Mouse (Mus musculus): ENCODE results near the gene Lcp1. TPM values are rescaled to one million over a fixed set of nuclear protein-coding genes. Genes with fewer than 3 reads are reported as not detected.
"Not testable (repeated sequence)": the region's sequence is repeated elsewhere in the genome, so short reads cannot be mapped to it uniquely, and the experiment has no call there.

Gene Lcp1
- 4.9 and 5.5 TPM in 2 replicates for polyA plus RNA-seq (2012; rRNA removed)

DNA sequence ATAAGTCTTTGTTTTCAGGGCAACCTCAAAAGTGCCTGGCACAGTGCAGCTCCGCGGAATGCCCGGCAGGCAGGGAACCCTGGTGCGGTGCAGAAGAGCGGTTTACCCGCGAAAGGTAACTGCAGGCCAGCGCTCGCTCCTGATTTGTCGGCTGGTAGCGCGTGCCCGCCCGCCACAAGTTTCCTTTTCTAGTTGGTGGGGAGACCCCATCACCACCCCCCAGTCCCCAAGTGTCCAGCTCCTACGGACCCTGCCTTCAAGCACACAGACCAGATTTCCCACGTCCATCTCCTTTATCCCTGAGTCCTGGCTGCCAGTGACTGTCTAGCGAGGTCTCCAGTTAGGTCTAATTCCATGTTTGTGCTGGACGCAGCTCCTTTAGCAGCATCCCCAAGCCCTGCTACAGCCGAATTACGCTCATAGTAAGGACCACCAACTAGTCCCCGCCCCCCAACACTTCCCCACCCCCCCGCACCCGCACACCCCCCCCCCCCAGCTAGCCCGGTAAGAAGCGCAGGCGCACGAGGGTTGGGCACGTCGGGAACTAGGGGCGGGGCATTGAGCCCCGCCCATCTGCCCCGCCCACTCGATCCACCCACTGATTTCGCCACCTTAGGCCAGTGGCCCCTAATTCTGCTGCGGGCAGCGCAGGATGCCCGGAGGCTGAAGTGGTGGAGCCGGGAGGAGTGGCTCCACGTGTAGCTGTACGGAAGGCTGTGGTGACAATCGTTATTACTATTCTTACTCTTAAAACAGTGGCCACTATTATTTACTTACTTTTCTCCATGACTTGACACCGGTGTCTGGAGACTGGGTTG lies at the start of gene Lcp1, which contains the start of gene Lrrc63:
Gene Lcp1 (plus strand): TSS at position 601 of the 818 bp plus-strand sequence.
Gene Lrrc63 (minus strand): TSS at position 381 of the 818 bp plus-strand sequence.
- no peaks in the 10 kb centered on the region for H3K4me1 ChIP-seq (ENCODE audit: control insufficient read depth, insufficient read depth, low read length)
- no peak for TF ChIP-seq POLR2A (IDR thresholded peaks at IDR 0.05; ENCODE audit: extremely low read depth, insufficient read depth, low read length)
- no peak for TF ChIP-seq CTCF (IDR thresholded peaks at IDR 0.05; ENCODE audit: extremely low read depth, insufficient read depth, low read length)
- H3K27ac ChIP-seq (ENCODE audit: insufficient read depth, low read length): no peak within 1 kb of the TSS
- peak within 1 kb of the TSS; percentile 64 for H3K4me3 ChIP-seq (ENCODE audit: insufficient read depth, low read length)

DNA sequence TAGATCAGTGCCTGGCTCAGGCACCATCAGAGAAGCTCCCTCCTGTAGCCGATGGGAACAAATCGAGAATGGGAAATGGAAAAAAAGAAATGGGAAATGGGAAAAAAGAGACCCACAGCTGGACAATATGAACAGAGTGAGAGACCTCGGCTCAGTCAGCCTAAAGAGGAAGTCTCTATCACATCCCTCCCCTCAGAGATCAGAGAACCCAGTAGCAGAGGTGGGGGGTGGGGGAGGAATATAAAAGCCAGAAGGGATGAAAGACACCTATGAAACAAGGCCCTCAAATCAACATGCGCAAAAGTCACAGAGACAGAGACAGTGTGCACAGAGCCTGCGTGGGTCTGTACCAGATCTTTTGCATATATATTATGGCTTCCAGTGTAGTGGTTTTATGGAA lies 27.9 kb upstream of the Lcp1 start:
- no peak for TF ChIP-seq POLR2A (IDR thresholded peaks at IDR 0.05; ENCODE audit: extremely low read depth, insufficient read depth, low read length)
- no peak for TF ChIP-seq CTCF (IDR thresholded peaks at IDR 0.05; ENCODE audit: extremely low read depth, insufficient read depth, low read length)
- no peak overlapping the region for H3K27ac ChIP-seq (ENCODE audit: insufficient read depth, low read length)
- no peak overlapping the region for H3K4me3 ChIP-seq (ENCODE audit: insufficient read depth, low read length)
- no peaks in the 10 kb centered on the region for H3K4me1 ChIP-seq (ENCODE audit: control insufficient read depth, insufficient read depth, low read length)

GRCm38 (mm10) chr14:75121658-75122057 lies 9.2 kb upstream of the Lcp1 start:
- TF ChIP-seq POLR2A (IDR thresholded peaks at IDR 0.05; ENCODE audit: extremely low read depth, insufficient read depth, low read length) (no peak), CTCF (IDR thresholded peaks at IDR 0.05; ENCODE audit: extremely low read depth, insufficient read depth, low read length) (no peak)
- Histone ChIP-seq H3K4me1 (ENCODE audit: control insufficient read depth, insufficient read depth, low read length) (no peaks in the 10 kb centered on the region), H3K27ac (ENCODE audit: insufficient read depth, low read length) (no peak overlapping the region), H3K4me3 (ENCODE audit: insufficient read depth, low read length) (no peak overlapping the region)

- no peak overlapping the region for H3K27ac ChIP-seq (ENCODE audit: insufficient read depth, low read length)
- TF ChIP-seq POLR2A (IDR thresholded peaks at IDR 0.05; ENCODE audit: extremely low read depth, insufficient read depth, low read length) (no peak), CTCF (IDR thresholded peaks at IDR 0.05; ENCODE audit: extremely low read depth, insufficient read depth, low read length) (no peak)
- H3K4me1 ChIP-seq (ENCODE audit: control insufficient read depth, insufficient read depth, low read length): no peaks in the 10 kb centered on the region
- H3K4me3 ChIP-seq (ENCODE audit: insufficient read depth, low read length): peak overlapping the region; percentile 64
Measured at GRCm38 (mm10) chr14:75131324-75131935, 529 bp downstream of the Lcp1 start.

GRCm38 (mm10) chr14:75136119-75136966 lies 5.4 kb downstream of the Lcp1 start:
- TF ChIP-seq CTCF (IDR thresholded peaks at IDR 0.05; ENCODE audit: extremely low read depth, insufficient read depth, low read length): no peak
- no peak for TF ChIP-seq POLR2A (IDR thresholded peaks at IDR 0.05; ENCODE audit: extremely low read depth, insufficient read depth, low read length)
- Histone ChIP-seq H3K27ac (ENCODE audit: insufficient read depth, low read length) (no peak overlapping the region), H3K4me3 (ENCODE audit: insufficient read depth, low read length) (no peak overlapping the region), H3K4me1 (ENCODE audit: control insufficient read depth, insufficient read depth, low read length) (no peaks in the 10 kb centered on the region)

- no peak overlapping the region for H3K27ac ChIP-seq (ENCODE audit: insufficient read depth, low read length)
- no peak overlapping the region for H3K4me3 ChIP-seq (ENCODE audit: insufficient read depth, low read length)
- no peak for TF ChIP-seq POLR2A (IDR thresholded peaks at IDR 0.05; ENCODE audit: extremely low read depth, insufficient read depth, low read length)
- TF ChIP-seq CTCF (IDR thresholded peaks at IDR 0.05; ENCODE audit: extremely low read depth, insufficient read depth, low read length): no peak
- H3K4me1 ChIP-seq (ENCODE audit: control insufficient read depth, insufficient read depth, low read length): no peaks in the 10 kb centered on the region
Measured at GRCm38 (mm10) chr14:75138503-75138902, 7.6 kb downstream of the Lcp1 start.

DNA sequence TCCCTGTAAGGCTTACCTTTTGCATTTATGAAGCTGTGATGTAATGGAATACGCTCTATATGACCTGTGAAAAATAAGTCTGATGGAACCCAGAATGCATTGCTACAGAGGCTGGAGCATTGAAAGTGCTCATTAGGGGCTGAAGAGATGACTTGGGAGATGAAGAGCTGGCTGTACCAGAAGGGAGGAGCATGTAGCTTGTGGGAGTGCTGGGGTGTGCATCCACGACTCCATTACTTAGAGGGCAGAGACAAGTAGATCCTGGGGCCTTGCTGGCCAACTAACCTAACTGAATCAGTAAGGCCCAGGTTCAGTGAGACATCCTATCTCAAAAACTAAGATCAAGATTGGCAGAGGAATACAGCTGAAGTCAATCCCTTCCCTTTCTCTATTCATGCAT lies 8.3 kb downstream of the Lcp1 start:
- Histone ChIP-seq H3K4me3 (ENCODE audit: insufficient read depth, low read length) (no peak overlapping the region), H3K27ac (ENCODE audit: insufficient read depth, low read length) (no peak overlapping the region), H3K4me1 (ENCODE audit: control insufficient read depth, insufficient read depth, low read length) (no peaks in the 10 kb centered on the region)
- TF ChIP-seq POLR2A (IDR thresholded peaks at IDR 0.05; ENCODE audit: extremely low read depth, insufficient read depth, low read length): no peak
- no peak for TF ChIP-seq CTCF (IDR thresholded peaks at IDR 0.05; ENCODE audit: extremely low read depth, insufficient read depth, low read length)

- not testable (repeated sequence) for H3K4me1 ChIP-seq (ENCODE audit: control insufficient read depth, insufficient read depth, low read length); H3K4me3 ChIP-seq (ENCODE audit: insufficient read depth, low read length); H3K27ac ChIP-seq (ENCODE audit: insufficient read depth, low read length)
Measured at GRCm38 (mm10) chr14:75147706-75148105, 16.8 kb downstream of the Lcp1 start.

GRCm38 (mm10) chr14:75148229-75148628 lies 17.3 kb downstream of the Lcp1 start:
- no peak for TF ChIP-seq POLR2A (IDR thresholded peaks at IDR 0.05; ENCODE audit: extremely low read depth, insufficient read depth, low read length)
- TF ChIP-seq CTCF (IDR thresholded peaks at IDR 0.05; ENCODE audit: extremely low read depth, insufficient read depth, low read length): no peak
- Histone ChIP-seq H3K4me3 (ENCODE audit: insufficient read depth, low read length) (no peak overlapping the region), H3K4me1 (ENCODE audit: control insufficient read depth, insufficient read depth, low read length) (no peaks in the 10 kb centered on the region; the same call in 1 of the 2 replicates), H3K27ac (ENCODE audit: insufficient read depth, low read length) (no peak overlapping the region)

Measured in cortical plate, adult 2 months (tissue).